Mouse (Mus musculus): ENCODE measurements around the gene Pou2f2. TPM values are rescaled to one million over a fixed set of nuclear protein-coding genes. Genes with fewer than 3 reads are reported as not detected.

The Pou2f2 gene
- polyA plus RNA-seq, 1 experiment from 2014 or later: 56.2 TPM

GRCm38 (mm10) chr7:25156158-25156648 lies 23.3 kb downstream of the Pou2f2 start:
- Histone ChIP-seq H3K4me3 (replicated peaks) (peak overlapping the region; percentile 8; the same call in 1 of the 2 replicates), H3K27ac (peak overlapping the region; percentile 96; the same call in 1 of the 2 replicates), H3K27me3 (0 out of 2 replicates have a peak, but pooled peaks cover 3% of the 10 kb centered on the region), H3K4me2 (replicated peaks) (peak overlapping the region; percentile 48), H3K9me3 (no peaks in the 10 kb centered on the region), H3K36me3 (0 out of 2 replicates have a peak, but pooled peaks cover 3% of the 10 kb centered on the region), H3K4me1 (replicated peaks) (peaks cover 54% of the 10 kb centered on the region), H3K9ac (replicated peaks) (peak overlapping the region; percentile 74; the same call in 1 of the 2 replicates)
- 33% methylated on average over 14 of the region's 14 CpGs for WGBS
- no peak for ATAC-seq

- Histone ChIP-seq H3K27me3 (0 out of 2 replicates have a peak, but pooled peaks cover 3% of the 10 kb centered on the region), H3K4me3 (replicated peaks) (peak overlapping the region; percentile 8; the same call in 1 of the 2 replicates), H3K36me3 (0 out of 2 replicates have a peak, but pooled peaks cover 3% of the 10 kb centered on the region), H3K9me3 (no peaks in the 10 kb centered on the region), H3K4me2 (replicated peaks) (peak overlapping the region; percentile 48), H3K9ac (replicated peaks) (peak overlapping the region; percentile 74), H3K27ac (peak overlapping the region; percentile 96), H3K4me1 (replicated peaks) (peaks cover 60% of the 10 kb centered on the region)
- ATAC-seq: no peak; the same call in 1 of the 2 replicates
- 11% methylated on average over 17 of the region's 17 CpGs for WGBS
These were observed 23.9 kb downstream of the Pou2f2 start for GRCm38 (mm10) chr7:25155469-25156157.

GRCm38 (mm10) chr7:25154648-25155047 lies 24.9 kb downstream of the Pou2f2 start:
- H3K36me3 ChIP-seq: 0 out of 2 replicates have a peak, but pooled peaks cover 3% of the 10 kb centered on the region
- 0 out of 2 replicates have a peak, but pooled peaks cover 3% of the 10 kb centered on the region for H3K27me3 ChIP-seq
- peaks cover 70% of the 10 kb centered on the region for H3K4me1 ChIP-seq (replicated peaks)
- 78% methylated on average over 4 of the region's 4 CpGs for WGBS
- no peaks in the 10 kb centered on the region for H3K9me3 ChIP-seq
- peak overlapping the region; percentile 74 for H3K9ac ChIP-seq (replicated peaks)
- peak overlapping the region; percentile 33 for H3K4me3 ChIP-seq (replicated peaks)
- no peak for ATAC-seq
- peak overlapping the region; percentile 48 for H3K4me2 ChIP-seq (replicated peaks)
- H3K27ac ChIP-seq: peak overlapping the region; percentile 96

- no peak; the same call in 1 of the 2 replicates for ATAC-seq
- peak overlapping the region; percentile 96 for H3K27ac ChIP-seq
- WGBS: 39% methylated on average over 7 of the region's 7 CpGs
- no peaks in the 10 kb centered on the region for H3K9me3 ChIP-seq
- H3K27me3 ChIP-seq: 0 out of 2 replicates have a peak, but pooled peaks cover 3% of the 10 kb centered on the region
- H3K36me3 ChIP-seq: 0 out of 2 replicates have a peak, but pooled peaks cover 3% of the 10 kb centered on the region
- H3K4me1 ChIP-seq (replicated peaks): peaks cover 73% of the 10 kb centered on the region
- H3K4me3 ChIP-seq (replicated peaks): peak overlapping the region; percentile 33
- H3K4me2 ChIP-seq (replicated peaks): peak overlapping the region; percentile 48
- H3K9ac ChIP-seq (replicated peaks): peak overlapping the region; percentile 74
These were observed 25.7 kb downstream of the Pou2f2 start for GRCm38 (mm10) chr7:25153841-25154240.

GRCm38 (mm10) chr7:25151916-25152556 lies 27.5 kb downstream of the Pou2f2 start:
- WGBS: 16% methylated on average over 9 of the region's 10 CpGs
- H3K27ac ChIP-seq: peak overlapping the region; percentile 96
- H3K9me3 ChIP-seq: no peaks in the 10 kb centered on the region
- H3K4me2 ChIP-seq (replicated peaks): peak overlapping the region; percentile 48
- ATAC-seq: peak; percentile 27; the same call in 1 of the 2 replicates
- H3K27me3 ChIP-seq: no peaks in the 10 kb centered on the region
- H3K4me1 ChIP-seq (replicated peaks): peaks cover 73% of the 10 kb centered on the region
- peak overlapping the region; percentile 74 for H3K9ac ChIP-seq (replicated peaks)
- H3K4me3 ChIP-seq (replicated peaks): peak overlapping the region; percentile 33
- no peaks in the 10 kb centered on the region for H3K36me3 ChIP-seq

GRCm38 (mm10) chr7:25151009-25151408 lies 28.5 kb downstream of the Pou2f2 start:
- Histone ChIP-seq H3K27me3 (no peaks in the 10 kb centered on the region), H3K36me3 (no peaks in the 10 kb centered on the region), H3K4me3 (replicated peaks) (peak overlapping the region; percentile 21), H3K4me2 (replicated peaks) (peak overlapping the region; percentile 48), H3K27ac (peak overlapping the region; percentile 96), H3K9me3 (no peaks in the 10 kb centered on the region), H3K4me1 (replicated peaks) (peaks cover 67% of the 10 kb centered on the region), H3K9ac (replicated peaks) (peak overlapping the region; percentile 61)
- ATAC-seq: peak; percentile 28; the same call in 1 of the 2 replicates
- under 1% methylated on average over 7 of the region's 7 CpGs for WGBS

GRCm38 (mm10) chr7:25150151-25150663 lies 29.3 kb downstream of the Pou2f2 start:
- H3K27ac ChIP-seq: peak overlapping the region; percentile 96
- H3K36me3 ChIP-seq: no peaks in the 10 kb centered on the region
- ATAC-seq: peak; percentile 60
- peak overlapping the region; percentile 21; the same call in 1 of the 2 replicates for H3K4me3 ChIP-seq (replicated peaks)
- under 1% methylated on average over 16 of the region's 18 CpGs for WGBS
- peak overlapping the region; percentile 48 for H3K4me2 ChIP-seq (replicated peaks)
- H3K9ac ChIP-seq (replicated peaks): peak overlapping the region; percentile 61
- no peaks in the 10 kb centered on the region for H3K9me3 ChIP-seq
- H3K4me1 ChIP-seq (replicated peaks): peaks cover 62% of the 10 kb centered on the region
- no peaks in the 10 kb centered on the region for H3K27me3 ChIP-seq

DNA sequence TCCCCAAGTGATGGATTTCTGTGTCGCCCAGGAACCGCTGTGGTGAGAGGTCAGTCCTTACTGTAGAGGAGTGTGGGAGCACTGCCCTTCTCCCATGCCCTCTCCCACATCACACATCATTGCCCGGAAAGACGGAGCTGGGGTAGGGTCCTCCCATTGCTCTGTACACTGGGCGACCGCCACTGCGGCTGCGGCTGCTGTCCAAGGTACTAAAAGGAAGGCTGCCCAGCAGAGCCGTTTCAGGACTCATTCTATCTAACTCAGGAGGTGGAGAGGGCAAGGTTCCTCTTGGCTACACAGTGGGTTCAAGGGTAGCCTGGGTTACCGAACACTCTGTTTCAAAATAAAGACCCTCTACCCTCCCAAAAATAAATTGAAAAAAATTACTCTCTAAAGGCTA lies 33.6 kb downstream of the Pou2f2 start:
- H3K36me3 ChIP-seq: no peaks in the 10 kb centered on the region
- no peaks in the 10 kb centered on the region for H3K9me3 ChIP-seq
- no peak overlapping the region for H3K4me2 ChIP-seq (replicated peaks)
- H3K4me3 ChIP-seq (replicated peaks): no peak overlapping the region
- no peak overlapping the region for H3K27ac ChIP-seq
- H3K4me1 ChIP-seq (replicated peaks): peaks cover 23% of the 10 kb centered on the region
- no peak overlapping the region for H3K9ac ChIP-seq (replicated peaks)
- 12% methylated on average over 10 of the region's 10 CpGs for WGBS
- ATAC-seq: no peak
- no peaks in the 10 kb centered on the region for H3K27me3 ChIP-seq

DNA sequence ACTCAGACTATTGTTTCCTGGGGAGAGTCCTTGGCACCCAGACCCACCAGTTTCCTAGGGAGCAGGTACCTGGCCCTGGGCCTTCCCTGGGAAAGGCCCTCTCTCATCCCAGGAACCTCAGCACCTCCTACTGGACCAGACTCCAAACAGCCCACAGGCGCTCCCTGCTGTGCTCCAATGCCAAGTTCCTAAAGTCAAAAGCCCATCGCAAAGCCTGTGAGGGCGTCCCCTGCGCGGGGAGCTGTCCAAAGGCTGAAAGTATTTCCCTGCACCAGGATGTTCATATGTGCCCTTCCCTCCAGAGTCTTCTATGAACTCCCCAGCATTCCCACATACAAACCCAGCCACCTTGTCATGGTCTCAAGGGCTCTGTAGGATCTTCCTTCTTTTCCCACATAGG lies 37.8 kb downstream of the Pou2f2 start:
- no peaks in the 10 kb centered on the region for H3K9me3 ChIP-seq
- H3K36me3 ChIP-seq: no peaks in the 10 kb centered on the region
- H3K4me1 ChIP-seq (replicated peaks): peaks cover 7% of the 10 kb centered on the region
- no peaks in the 10 kb centered on the region for H3K27me3 ChIP-seq
- no peak overlapping the region for H3K27ac ChIP-seq
- H3K4me3 ChIP-seq (replicated peaks): no peak overlapping the region
- no peak overlapping the region for H3K4me2 ChIP-seq (replicated peaks)
- 6% methylated on average over 5 of the region's 5 CpGs for WGBS
- ATAC-seq: no peak
- H3K9ac ChIP-seq (replicated peaks): no peak overlapping the region

- 41% methylated on average over 3 of the region's 3 CpGs for WGBS
- no peak overlapping the region for H3K27ac ChIP-seq
These were observed 42.0 kb downstream of the Pou2f2 start for GRCm38 (mm10) chr7:25137553-25137952.

DNA sequence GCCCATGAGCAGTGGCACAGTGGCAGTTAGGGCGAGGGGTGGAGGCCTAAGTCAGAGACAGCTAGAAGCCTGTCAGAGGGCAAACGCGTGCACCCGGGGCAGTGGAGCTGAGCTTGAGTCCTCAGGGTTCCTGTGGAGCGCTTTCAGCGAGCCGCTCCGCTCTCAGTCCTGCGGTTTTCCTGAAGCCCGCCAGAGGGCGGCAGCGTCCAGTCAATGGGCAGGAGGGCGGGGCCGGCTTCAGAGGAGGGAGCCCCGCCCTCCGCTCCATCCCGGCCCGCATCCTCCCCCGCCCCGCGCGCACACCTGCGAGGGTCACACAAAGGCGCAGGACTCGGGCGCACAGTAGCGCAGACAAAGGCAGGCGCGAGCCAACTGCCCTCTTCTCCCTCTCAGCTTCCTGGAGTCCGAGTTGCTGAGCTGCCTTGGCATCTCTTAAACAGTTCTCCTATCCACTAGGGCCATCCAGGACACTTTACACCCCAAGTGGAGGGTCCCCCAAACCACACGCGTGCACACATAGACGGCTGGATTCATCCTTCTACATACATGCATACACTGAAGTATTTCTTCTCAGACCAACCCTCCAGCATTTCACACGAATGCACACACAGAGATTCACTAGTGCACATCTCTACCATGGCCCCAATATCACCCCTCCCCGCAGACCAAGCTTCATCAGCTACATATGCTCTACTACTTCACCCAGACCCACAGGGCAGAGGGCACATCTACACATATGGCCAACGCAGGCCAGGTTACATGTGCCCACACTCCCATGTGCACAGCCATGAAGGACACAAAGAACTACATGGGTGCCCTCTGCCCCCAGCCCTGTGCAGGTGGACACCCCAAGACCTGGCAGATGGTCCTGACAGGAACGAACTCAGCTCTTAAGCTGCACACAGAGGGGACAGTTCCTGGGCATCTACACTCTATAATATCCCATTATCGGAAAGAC lies 46.2 kb downstream of the Pou2f2 start:
- peak overlapping the region; percentile 33 for H3K9ac ChIP-seq (replicated peaks)
- H3K27ac ChIP-seq: peak overlapping the region; percentile 83
- peak; percentile 79 for ATAC-seq
- H3K9me3 ChIP-seq: no peaks in the 10 kb centered on the region
- H3K27me3 ChIP-seq: peaks cover 25% of the 10 kb centered on the region
- no peaks in the 10 kb centered on the region; the same call in 1 of the 2 replicates for H3K36me3 ChIP-seq
- WGBS: 8% methylated on average over 34 of the region's 38 CpGs
- peaks cover 36% of the 10 kb centered on the region for H3K4me1 ChIP-seq (replicated peaks)
- peak overlapping the region; percentile 30 for H3K4me3 ChIP-seq (replicated peaks)
- peak overlapping the region; percentile 56 for H3K4me2 ChIP-seq (replicated peaks)

More at GRCm38 (mm10) chr7:25137553-25137952, 42.0 kb downstream of the Pou2f2 start:
- Histone ChIP-seq H3K4me2 (replicated peaks) (no peak overlapping the region), H3K27me3 (peaks cover 12% of the 10 kb centered on the region), H3K4me3 (replicated peaks) (no peak overlapping the region), H3K9ac (replicated peaks) (no peak overlapping the region), H3K9me3 (no peaks in the 10 kb centered on the region), H3K36me3 (no peaks in the 10 kb centered on the region; the same call in 1 of the 2 replicates), H3K4me1 (replicated peaks) (peaks cover 26% of the 10 kb centered on the region)
- ATAC-seq: no peak
